Comparison of ENCODE assay signal across 25 mouse cellular contexts in genomic region chr1:65337768-65338167, GRCm38 (mm10). TPM values are rescaled to one million over a fixed set of nuclear protein-coding genes. Genes with fewer than 3 reads are reported as not detected.
DNase-seq lines count a peak whose midpoint lies in the region; ATAC-seq lines count a peak whose summit lies in the region.
"Had no signal": no experiment of that assay in that cellular context is flagged by ENCODE, and none has a peak within 500 bp of the region (broad histone marks: within the 10 kb centered on the region; RNA-seq: fewer than 3 reads in every experiment).

No protein-coding gene starts in this region.

- H3K4me3 ChIP-seq in neural tube, embryonic 15.5 days (replicated peaks) = no peak overlapping the region
- no peak overlapping the region for H3K4me3 ChIP-seq in hindbrain, embryonic 10.5 days
- H3K4me3 ChIP-seq: embryonic facial prominence, embryonic 15.5 days; erythroblast, embryonic 14.5 days; forebrain, embryonic 10.5 days; gastrocnemius, adult 2 months; heart, embryonic 13.5 days; hindbrain, embryonic 13.5 days had no signal

- 92% methylated on average over 2 of the region's 2 CpGs for WGBS in neural tube, embryonic 15.5 days
- 86% methylated on average over 2 of the region's 2 CpGs for WGBS in hindbrain, embryonic 10.5 days

- peak; percentile 46 to 82 for DNase-seq in adrenal gland, adult (ENCODE audit: inconsistent age in 2 of 2, low spot score in 1 of 2)
- DNase-seq in adrenal gland, postnatal 4 days (ENCODE audit: low spot score in 2 of 2) = no peak
- peak; percentile 7 for DNase-seq in 3134 (ENCODE audit: extremely low read depth, insufficient read length, low spot score)
- peak; percentile 78 for DNase-seq in adrenal gland, adult 2 months
- DNase-seq in adrenal gland, postnatal 25 days = peak; percentile 4
- DNase-seq in hindbrain, embryonic 10.5 days (ENCODE audit: low spot score) = no peak
- DNase-seq in embryo, embryonic 9.5 days (ENCODE audit: extremely low spot score) = no peak
- DNase-seq: cerebellum, adult 2 months; cerebellum, postnatal 10 days; gastrocnemius, adult 2 months; gastrocnemius, postnatal 25 days; heart, postnatal 4 days had no signal

- no peaks in the 10 kb centered on the region for H3K9me3 ChIP-seq in neural tube, embryonic 15.5 days (replicated peaks)
- no peaks in the 10 kb centered on the region for H3K9me3 ChIP-seq in hindbrain, embryonic 10.5 days
- H3K9me3 ChIP-seq: embryonic facial prominence, embryonic 15.5 days; forebrain, embryonic 10.5 days; heart, embryonic 13.5 days; hindbrain, embryonic 13.5 days had no signal

- H3K27me3 ChIP-seq in neural tube, embryonic 15.5 days (replicated peaks) = no peaks in the 10 kb centered on the region
- H3K27me3 ChIP-seq in hindbrain, embryonic 10.5 days (ENCODE audit: insufficient read depth, poor library complexity, severe bottlenecking) = no peaks in the 10 kb centered on the region
- H3K27me3 ChIP-seq: embryonic facial prominence, embryonic 15.5 days; heart, embryonic 13.5 days; hindbrain, embryonic 13.5 days had no signal

- H3K27ac ChIP-seq in neural tube, embryonic 15.5 days (replicated peaks) = no peak overlapping the region
- no peak overlapping the region for H3K27ac ChIP-seq in hindbrain, embryonic 10.5 days
- H3K27ac ChIP-seq: embryonic facial prominence, embryonic 15.5 days; forebrain, embryonic 10.5 days; gastrocnemius, adult 2 months; heart, embryonic 13.5 days; hindbrain, embryonic 13.5 days; hindbrain, postnatal 0 days had no signal

- ATAC-seq in neural tube, embryonic 15.5 days (ENCODE audit: low FRiP score) = no peak
- ATAC-seq: forebrain, embryonic 14.5 days; hindbrain, postnatal 0 days had no signal

- no peaks in the 10 kb centered on the region for H3K36me3 ChIP-seq in neural tube, embryonic 15.5 days
- H3K36me3 ChIP-seq in hindbrain, embryonic 10.5 days = no peaks in the 10 kb centered on the region
- H3K36me3 ChIP-seq: embryonic facial prominence, embryonic 15.5 days; forebrain, embryonic 10.5 days; heart, embryonic 13.5 days; hindbrain, embryonic 13.5 days had no signal

- H3K9ac ChIP-seq in neural tube, embryonic 15.5 days (replicated peaks) = no peak overlapping the region
- H3K9ac ChIP-seq: embryonic facial prominence, embryonic 15.5 days; heart, embryonic 13.5 days; hindbrain, embryonic 13.5 days had no signal

- H3K4me2 ChIP-seq in neural tube, embryonic 15.5 days = no peak overlapping the region
- H3K4me2 ChIP-seq: embryonic facial prominence, embryonic 15.5 days; heart, embryonic 13.5 days; hindbrain, embryonic 13.5 days had no signal

- H3K4me1 ChIP-seq in neural tube, embryonic 15.5 days = no peaks in the 10 kb centered on the region
- peaks cover 10% of the 10 kb centered on the region; the same call in 1 of the 2 replicates for H3K4me1 ChIP-seq in hindbrain, embryonic 10.5 days (replicated peaks)
- H3K4me1 ChIP-seq: embryonic facial prominence, embryonic 15.5 days; forebrain, embryonic 10.5 days; heart, embryonic 13.5 days; hindbrain, embryonic 13.5 days had no signal

RNA-seq across cellular contexts. Expression of gene Pth2r, which starts 55.9 kb away (rescaled TPM):
- total RNA-seq in adrenal gland, postnatal 4 days (2021) = not detected
- total RNA-seq in adrenal gland, adult 2 months (2021) = not detected
- polyA plus RNA-seq in adrenal gland, adult 2 months (2012; rRNA removed) = not detected in 2 replicates
- not detected in 2 replicates for total RNA-seq in adrenal gland, postnatal 25 days (2021)
- 6.1 and 6.2 TPM in 2 replicates for polyA plus RNA-seq in neural tube, embryonic 15.5 days (2015; fragmentation: Nextera tagmentation; extraction: Ambion mirVana)
- polyA plus RNA-seq in hindbrain, embryonic 10.5 days (2016; fragmentation: Nextera tagmentation; extraction: Ambion mirVana) = 0.12 and 0.35 TPM in 2 replicates
- total RNA-seq: gastrocnemius, adult 2 months; gastrocnemius, postnatal 25 days; granulocyte monocyte progenitor cell, adult 5-6 weeks; heart, adult 8-10 months; heart, postnatal 4 days had no signal
- polyA plus RNA-seq: embryonic facial prominence, embryonic 11.5 days; erythroblast, embryonic 14.5 days; heart, embryonic 13.5 days; heart, postnatal 0 days; intestine, embryonic 14.5 days had no signal

Comparison
In these comparisons a context has a peak if more than half of its experiments do, and no peak if none do; other contexts are left out.
1. DNase-seq: peak in adrenal gland, adult (2 of 2), 3134 (single experiment), adrenal gland, adult 2 months (single experiment) and adrenal gland, postnatal 25 days (single experiment); none in adrenal gland, postnatal 4 days (0 of 2), hindbrain, embryonic 10.5 days (single experiment) and embryo, embryonic 9.5 days (single experiment).